Mouse (Mus musculus): ENCODE data around the gene Cish. TPM values are rescaled to one million over a fixed set of nuclear protein-coding genes. Genes with fewer than 3 reads are reported as not detected.

The Cish gene
- 2.3 TPM for polyA plus RNA-seq (2012; fragmentation: generic; extraction: Trizol)
- long read RNA-seq, experiment 1, transcript Cish-201 (3 exons, 2,850 nt): major isoform, 5 of 5 reads
- long read RNA-seq, experiment 1, partial matches to known transcripts: 0 of 5 reads
- long read RNA-seq, experiment 1, other reads (novel, unspliced or antisense): 0 of 5 reads
- long read RNA-seq, experiment 2, transcript Cish-201 (3 exons, 2,850 nt): major isoform, 9 of 9 reads
- long read RNA-seq, experiment 2, partial matches to known transcripts: 0 of 9 reads
- long read RNA-seq, experiment 2, other reads (novel, unspliced or antisense): 0 of 9 reads

DNA sequence AAGGTAGTCTGAATTCAATTTTAAA lies at the start of gene Cish:
TSS of gene Cish (plus strand) at position 11 of the 25 bp plus-strand sequence.
- no peaks in the 10 kb centered on the region for H3K36me3 ChIP-seq (ENCODE audit: control insufficient read depth, insufficient read depth)
- no peaks in the 10 kb centered on the region for H3K79me2 ChIP-seq (ENCODE audit: control insufficient read depth, insufficient read depth)
- H3K79me3 ChIP-seq (ENCODE audit: low read depth): no peaks in the 10 kb centered on the region
- H3K27me3 ChIP-seq (ENCODE audit: control insufficient read depth, insufficient read depth, insufficient read length): peaks cover 11% of the 10 kb centered on the region
- peak within 1 kb of the TSS; percentile 14 for H3K4me3 ChIP-seq (ENCODE audit: insufficient read depth, poor library complexity, severe bottlenecking)
- TF ChIP-seq CTCF (IDR thresholded peaks at IDR 0.05; ENCODE audit: control insufficient read depth, insufficient read depth, insufficient read length): no peak
- TF ChIP-seq USF1 (IDR thresholded peaks at IDR 0.05; ENCODE audit: low read depth): no peak
- TF ChIP-seq MAX (IDR thresholded peaks at IDR 0.05): no peak
- no peak for TF ChIP-seq MYOG (IDR thresholded peaks at IDR 0.05; ENCODE audit: control insufficient read depth, extremely low read depth, insufficient read length)
- TF ChIP-seq CEBPB (IDR thresholded peaks at IDR 0.05; ENCODE audit: low read depth): no peak
- no peak for TF ChIP-seq MYOD1 (IDR thresholded peaks at IDR 0.05; ENCODE audit: control insufficient read depth, insufficient read length, low read depth)
- TF ChIP-seq FOSL1 (IDR thresholded peaks at IDR 0.05; ENCODE audit: insufficient read depth, low read length, poor library complexity, severe bottlenecking): no peak
- peak within 1 kb of the TSS; percentile 57 for H3ac ChIP-seq (ENCODE audit: control insufficient read depth, insufficient read length, low read depth)

- H3K36me3 ChIP-seq (ENCODE audit: control insufficient read depth, insufficient read depth): no peaks in the 10 kb centered on the region
- H3ac ChIP-seq (ENCODE audit: control insufficient read depth, insufficient read length, low read depth): no peak overlapping the region
- TF ChIP-seq MAX (IDR thresholded peaks at IDR 0.05) (no peak), CEBPB (IDR thresholded peaks at IDR 0.05; ENCODE audit: low read depth) (no peak), MYOG (IDR thresholded peaks at IDR 0.05; ENCODE audit: control insufficient read depth, extremely low read depth, insufficient read length) (no peak), CTCF (IDR thresholded peaks at IDR 0.05; ENCODE audit: control insufficient read depth, insufficient read depth, insufficient read length) (no peak), USF1 (IDR thresholded peaks at IDR 0.05; ENCODE audit: low read depth) (no peak), FOSL1 (IDR thresholded peaks at IDR 0.05; ENCODE audit: insufficient read depth, low read length, poor library complexity, severe bottlenecking) (no peak), MYOD1 (IDR thresholded peaks at IDR 0.05; ENCODE audit: control insufficient read depth, insufficient read length, low read depth) (no peak)
- no peaks in the 10 kb centered on the region for H3K79me3 ChIP-seq (ENCODE audit: low read depth)
- H3K79me2 ChIP-seq (ENCODE audit: control insufficient read depth, insufficient read depth): no peaks in the 10 kb centered on the region
- no peak overlapping the region for H3K4me3 ChIP-seq (ENCODE audit: insufficient read depth, poor library complexity, severe bottlenecking)
- H3K27me3 ChIP-seq (ENCODE audit: control insufficient read depth, insufficient read depth, insufficient read length): no peaks in the 10 kb centered on the region
These were observed 49.7 kb upstream of the Cish start for GRCm38 (mm10) chr9:107246170-107246569.

DNA sequence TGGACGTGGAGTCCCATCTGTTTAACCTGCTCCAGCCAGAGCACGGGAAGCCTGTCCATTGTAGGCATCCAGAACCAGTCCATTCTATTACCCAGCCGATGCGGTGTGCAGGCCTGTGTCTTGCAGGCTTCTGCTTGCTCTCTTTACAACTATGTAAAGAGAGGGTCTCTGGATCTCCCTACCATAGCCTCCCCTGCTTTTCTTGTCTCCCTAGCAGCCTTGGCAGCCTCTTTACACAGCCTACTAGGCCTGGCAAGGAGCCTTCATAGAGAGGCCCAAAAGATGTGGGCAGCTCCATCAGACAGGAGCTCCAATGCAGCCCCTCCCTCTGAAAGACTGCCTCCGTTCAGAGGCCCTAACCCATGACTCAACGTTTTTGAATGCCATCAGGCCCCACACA lies 46.7 kb upstream of the Cish start:
- Histone ChIP-seq H3K36me3 (ENCODE audit: control insufficient read depth, insufficient read depth) (no peaks in the 10 kb centered on the region), H3K79me3 (ENCODE audit: low read depth) (no peaks in the 10 kb centered on the region), H3K79me2 (ENCODE audit: control insufficient read depth, insufficient read depth) (no peaks in the 10 kb centered on the region), H3K27me3 (ENCODE audit: control insufficient read depth, insufficient read depth, insufficient read length) (no peaks in the 10 kb centered on the region), H3K4me3 (ENCODE audit: insufficient read depth, poor library complexity, severe bottlenecking) (no peak overlapping the region), H3ac (ENCODE audit: control insufficient read depth, insufficient read length, low read depth) (no peak overlapping the region)
- no peak for TF ChIP-seq MAX (IDR thresholded peaks at IDR 0.05)
- no peak for TF ChIP-seq CEBPB (IDR thresholded peaks at IDR 0.05; ENCODE audit: low read depth)
- no peak for TF ChIP-seq FOSL1 (IDR thresholded peaks at IDR 0.05; ENCODE audit: insufficient read depth, low read length, poor library complexity, severe bottlenecking)
- no peak for TF ChIP-seq USF1 (IDR thresholded peaks at IDR 0.05; ENCODE audit: low read depth)
- TF ChIP-seq CTCF (IDR thresholded peaks at IDR 0.05; ENCODE audit: control insufficient read depth, insufficient read depth, insufficient read length): no peak
- TF ChIP-seq MYOD1 (IDR thresholded peaks at IDR 0.05; ENCODE audit: control insufficient read depth, insufficient read length, low read depth): no peak
- TF ChIP-seq MYOG (IDR thresholded peaks at IDR 0.05; ENCODE audit: control insufficient read depth, extremely low read depth, insufficient read length): no peak

GRCm38 (mm10) chr9:107250416-107251337 lies 45.1 kb upstream of the Cish start:
- no peaks in the 10 kb centered on the region for H3K79me3 ChIP-seq (ENCODE audit: low read depth)
- no peak overlapping the region for H3ac ChIP-seq (ENCODE audit: control insufficient read depth, insufficient read length, low read depth)
- H3K36me3 ChIP-seq (ENCODE audit: control insufficient read depth, insufficient read depth): no peaks in the 10 kb centered on the region
- H3K27me3 ChIP-seq (ENCODE audit: control insufficient read depth, insufficient read depth, insufficient read length): no peaks in the 10 kb centered on the region
- TF ChIP-seq CTCF (IDR thresholded peaks at IDR 0.05; ENCODE audit: control insufficient read depth, insufficient read depth, insufficient read length) (no peak), MYOG (IDR thresholded peaks at IDR 0.05; ENCODE audit: control insufficient read depth, extremely low read depth, insufficient read length) (no peak), MAX (IDR thresholded peaks at IDR 0.05) (no peak), CEBPB (IDR thresholded peaks at IDR 0.05; ENCODE audit: low read depth) (no peak), FOSL1 (IDR thresholded peaks at IDR 0.05; ENCODE audit: insufficient read depth, low read length, poor library complexity, severe bottlenecking) (no peak), USF1 (IDR thresholded peaks at IDR 0.05; ENCODE audit: low read depth) (no peak), MYOD1 (IDR thresholded peaks at IDR 0.05; ENCODE audit: control insufficient read depth, insufficient read length, low read depth) (no peak)
- H3K4me3 ChIP-seq (ENCODE audit: insufficient read depth, poor library complexity, severe bottlenecking): no peak overlapping the region
- H3K79me2 ChIP-seq (ENCODE audit: control insufficient read depth, insufficient read depth): no peaks in the 10 kb centered on the region

DNA sequence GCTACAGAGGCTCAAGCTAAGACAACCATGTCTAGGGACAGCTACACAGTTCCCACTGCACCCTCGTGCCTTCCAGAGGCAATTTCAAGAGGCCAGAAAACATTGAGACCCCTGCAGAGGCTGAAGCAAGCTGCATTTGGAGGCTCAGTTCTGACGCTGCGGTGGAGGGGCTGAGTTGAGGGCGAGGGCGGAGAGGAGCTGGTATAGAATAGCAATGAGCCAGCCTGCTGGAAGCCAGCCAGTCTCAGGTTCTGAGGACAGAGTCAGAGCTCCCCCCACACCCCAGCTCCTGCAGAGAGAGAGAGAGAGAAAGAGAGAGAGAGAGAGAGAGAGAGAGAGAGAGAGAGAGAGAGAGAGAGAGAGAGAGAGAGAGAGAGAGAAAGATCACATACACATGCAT lies 43.7 kb upstream of the Cish start:
- H3K36me3 ChIP-seq (ENCODE audit: control insufficient read depth, insufficient read depth): no peaks in the 10 kb centered on the region
- H3K27me3 ChIP-seq (ENCODE audit: control insufficient read depth, insufficient read depth, insufficient read length): no peaks in the 10 kb centered on the region
- H3K4me3 ChIP-seq (ENCODE audit: insufficient read depth, poor library complexity, severe bottlenecking): no peak overlapping the region
- TF ChIP-seq MAX (IDR thresholded peaks at IDR 0.05) (no peak), CTCF (IDR thresholded peaks at IDR 0.05; ENCODE audit: control insufficient read depth, insufficient read depth, insufficient read length) (no peak), CEBPB (IDR thresholded peaks at IDR 0.05; ENCODE audit: low read depth) (no peak), MYOD1 (IDR thresholded peaks at IDR 0.05; ENCODE audit: control insufficient read depth, insufficient read length, low read depth) (no peak)
- no peak overlapping the region for H3ac ChIP-seq (ENCODE audit: control insufficient read depth, insufficient read length, low read depth)
- H3K79me2 ChIP-seq (ENCODE audit: control insufficient read depth, insufficient read depth): no peaks in the 10 kb centered on the region
- H3K79me3 ChIP-seq (ENCODE audit: low read depth): no peaks in the 10 kb centered on the region
